Mouse (Mus musculus) megakaryocyte, embryonic 14.5 days (primary cell): Measurements from ENCODE around the gene Cecr2.

Experiments used
- FLI1 ChIP-seq: IDR thresholded peaks from 2 replicates; pipeline ENCODE4 v1.6.1; 2012; ENCODE audit warnings: low read length, inconsistent platforms, mixed read lengths
- GATA1 ChIP-seq: IDR thresholded peaks from 3 replicates; pipeline ENCODE4 v1.6.1; 2012; ENCODE audit warnings: mixed read lengths, low read length, inconsistent platforms, borderline replicate concordance

DNA sequence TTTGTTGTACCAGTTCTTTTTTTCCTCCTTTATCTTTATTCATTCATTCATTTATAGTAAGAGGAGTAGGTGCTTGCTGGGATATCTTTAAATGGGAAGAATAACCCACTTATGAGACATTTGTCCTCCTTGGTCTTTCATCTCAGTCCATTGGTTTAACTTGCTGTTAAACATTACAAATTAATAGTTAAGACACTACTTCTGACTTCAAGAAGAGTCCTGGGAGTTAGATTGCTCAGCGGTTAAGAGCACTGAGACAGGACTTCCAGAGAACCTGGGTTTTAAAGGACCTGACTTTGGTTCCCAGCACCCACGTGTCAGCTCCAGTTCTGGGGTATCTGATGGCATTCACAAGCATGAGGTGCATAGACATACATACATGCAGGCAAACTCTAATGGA, 80.2 kb downstream of the Cecr2 start:
- TF ChIP-seq GATA1 (no peak), FLI1 (no peak)
